Mouse (Mus musculus) hindlimb bud, embryonic 11.5 days (tissue): ENCODE data around the gene L3mbtl1.

Experiments used
- DNase-seq: peaks from one replicate; pipeline ENCODE4 v3.0.0-alpha.2; 2012; ENCODE audit warnings: low read depth, low spot score; ENCODE audit errors: extremely low spot score

The L3mbtl1 gene

DNA sequence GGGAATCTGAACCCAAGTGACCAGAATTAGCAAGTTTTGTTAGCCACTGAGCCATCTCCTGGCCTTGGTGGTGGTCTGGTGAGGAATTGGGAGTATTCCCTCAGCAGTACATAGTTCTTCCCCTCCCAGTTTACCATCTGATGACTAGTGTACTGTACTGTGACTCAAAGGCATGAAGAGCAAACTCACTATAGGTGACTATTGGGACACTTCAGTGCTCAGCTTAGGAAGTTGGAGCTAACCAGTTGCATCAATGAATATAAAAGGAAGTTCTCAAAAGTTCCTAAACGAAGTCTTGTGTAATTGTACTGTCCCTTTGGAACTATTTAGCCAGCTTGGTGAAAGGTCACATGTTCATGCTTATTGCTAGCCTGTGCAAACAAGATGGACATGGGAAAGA is 3.7 kb upstream of the L3mbtl1 start:
- DNase-seq: no peak

DNA sequence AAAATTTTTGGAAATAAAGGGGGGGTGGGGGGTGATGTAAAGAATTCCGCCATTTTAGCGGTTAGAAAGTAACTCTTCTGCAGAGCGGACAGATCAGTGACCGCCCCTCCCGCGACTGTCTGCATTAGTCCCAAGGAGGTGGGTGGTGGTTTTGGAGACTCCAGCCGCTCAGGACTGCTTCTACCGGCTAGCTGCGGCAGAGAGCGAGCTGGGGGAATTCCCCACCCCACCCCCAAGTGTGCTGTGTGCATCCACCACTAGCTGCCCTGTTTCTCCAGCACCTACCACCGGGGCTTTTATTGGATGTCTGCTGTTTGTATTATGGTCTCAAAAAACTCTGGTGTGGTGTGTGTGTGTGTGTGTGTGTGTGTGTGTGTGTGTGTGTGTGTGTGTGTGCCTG is 659 bp downstream of the L3mbtl1 start:
- DNase-seq: no peak

DNA sequence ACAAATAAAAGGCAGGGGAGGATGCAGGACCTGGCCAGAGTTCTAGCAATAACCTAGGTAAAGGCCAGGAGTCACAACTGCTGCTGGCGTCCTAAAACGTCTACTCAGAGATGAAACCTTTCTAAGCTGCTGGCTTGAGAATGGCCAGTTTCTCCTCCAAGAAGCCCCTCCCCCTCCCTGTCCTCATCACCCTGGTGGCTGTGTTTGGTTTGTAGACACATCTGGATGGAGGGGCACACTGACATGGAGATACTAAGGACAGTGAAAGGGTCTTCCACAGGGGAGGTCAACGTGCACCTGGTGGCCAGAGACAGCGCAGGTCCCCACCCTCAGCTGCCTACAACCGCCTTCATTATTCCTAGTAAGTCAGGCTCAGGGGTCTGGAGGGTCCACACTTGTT is 3.7 kb downstream of the L3mbtl1 start:
- no peak for DNase-seq

DNA sequence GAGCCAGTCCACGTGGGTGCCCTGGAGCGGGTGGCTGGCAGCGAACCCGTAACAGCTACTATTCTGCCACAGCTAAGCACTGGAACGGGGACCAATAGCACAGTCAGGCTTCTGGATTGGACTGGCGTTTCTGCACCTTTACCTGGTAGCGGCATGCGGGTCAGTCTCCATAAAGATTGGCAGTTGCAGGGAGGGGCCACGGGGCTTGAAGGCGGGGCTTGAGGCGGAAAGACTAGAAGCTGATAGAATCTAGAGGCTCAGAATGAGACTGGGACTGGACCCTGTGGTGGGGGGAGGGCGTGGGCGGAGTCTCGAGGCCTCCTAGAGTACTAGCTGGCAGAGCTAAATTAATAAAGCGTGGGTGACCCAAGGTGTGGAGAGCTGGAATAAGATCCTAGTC is 4.5 kb downstream of the L3mbtl1 start:
- DNase-seq: no peak

DNA sequence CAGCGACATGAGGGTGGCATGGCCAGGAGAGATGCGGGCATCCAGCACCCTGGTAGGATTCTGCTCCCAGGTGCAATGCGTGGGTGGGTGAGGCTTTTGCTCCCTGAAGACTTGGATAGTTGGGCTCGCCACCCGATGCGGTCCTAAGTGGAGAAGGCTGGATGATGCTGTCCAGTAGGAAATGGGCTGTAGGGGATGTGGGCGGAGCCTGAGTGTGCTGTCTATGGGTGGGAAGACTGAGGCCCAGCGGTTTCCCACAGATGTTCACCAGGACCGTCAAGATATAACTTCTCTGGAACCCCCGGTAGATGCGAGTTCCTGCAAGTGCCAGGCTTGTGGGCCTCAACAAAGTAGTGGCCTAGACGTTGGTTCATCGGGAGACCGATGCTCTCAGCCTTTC is 4.9 kb downstream of the L3mbtl1 start:
- no peak for DNase-seq

DNA sequence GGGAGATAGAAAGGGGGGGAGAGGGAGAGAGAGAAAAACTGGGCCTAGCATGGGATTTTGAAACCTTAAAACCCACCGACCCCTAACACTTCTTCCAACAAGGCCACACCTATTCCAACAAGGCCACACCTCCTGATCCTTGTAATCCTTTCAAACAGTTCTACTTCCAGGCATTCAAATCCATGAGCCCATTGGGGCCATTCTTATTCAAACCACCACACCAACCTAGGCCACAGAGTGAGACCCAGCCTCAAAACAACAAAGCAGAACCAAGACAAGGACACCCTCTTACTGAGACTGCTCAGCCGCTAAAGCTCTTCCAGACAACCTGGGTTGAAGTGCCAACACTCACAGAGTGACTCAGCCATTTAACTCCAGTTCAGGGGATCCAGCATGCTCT is 7.5 kb downstream of the L3mbtl1 start:
- no peak for DNase-seq

DNA sequence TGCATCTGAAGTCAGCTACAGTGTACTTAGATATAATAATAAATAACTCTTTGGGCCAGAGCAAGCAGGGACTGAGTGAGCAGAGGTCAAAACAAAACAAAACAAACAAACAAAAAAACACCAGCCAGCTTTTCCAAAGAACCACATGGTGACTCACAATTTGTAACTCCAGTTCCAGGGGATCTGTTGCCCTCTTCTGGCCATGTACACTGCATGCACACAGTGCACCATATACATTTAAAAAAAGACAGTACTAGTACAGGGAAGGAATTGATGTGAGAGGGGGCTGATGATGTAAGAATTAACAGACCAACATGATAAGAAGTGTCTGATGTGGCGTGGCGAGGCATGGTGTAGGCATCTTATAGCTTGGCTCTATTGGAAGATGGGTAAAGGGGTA is 13.6 kb downstream of the L3mbtl1 start:
- DNase-seq: no peak

DNA sequence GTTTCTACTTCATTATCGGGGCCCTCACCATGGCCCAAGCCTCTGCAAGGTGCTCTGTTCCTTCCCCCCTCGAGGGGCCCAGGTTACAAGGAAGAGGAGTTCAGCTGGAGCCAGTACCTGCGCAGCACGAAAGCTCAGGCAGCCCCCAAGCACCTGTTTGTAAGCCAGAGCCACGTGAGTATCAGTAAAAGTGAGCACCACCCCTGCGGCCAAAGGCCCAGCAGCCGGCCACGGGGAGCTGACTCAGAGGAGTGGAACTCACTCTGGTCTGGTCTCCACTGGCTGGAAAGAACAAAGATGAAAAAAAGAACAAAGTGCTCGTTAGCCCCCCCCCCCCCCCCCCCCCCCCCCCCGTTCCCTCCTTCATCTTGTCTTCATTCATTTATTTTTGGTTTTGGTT is 18.0 kb downstream of the L3mbtl1 start:
- DNase-seq: no peak

DNA sequence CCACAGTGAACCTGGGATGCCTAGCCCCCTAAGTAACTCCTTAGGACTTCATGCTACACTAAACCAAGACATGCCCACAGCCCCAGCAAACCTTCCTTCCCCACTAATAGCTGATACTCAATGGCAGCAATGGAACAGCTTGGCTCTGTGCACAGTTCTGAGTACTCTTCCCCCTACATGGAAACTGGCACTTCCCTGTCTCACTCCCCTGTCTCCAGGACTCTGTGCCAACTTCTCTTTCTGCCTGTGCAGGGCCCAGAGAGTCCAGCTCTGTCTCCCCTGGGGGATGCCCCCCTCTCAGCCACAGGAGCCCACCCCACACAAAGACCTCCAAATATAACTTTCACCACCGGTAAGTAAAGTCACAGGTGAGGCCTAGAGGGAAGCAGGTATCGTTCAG is 23.5 kb downstream of the L3mbtl1 start:
- no peak for DNase-seq

DNA sequence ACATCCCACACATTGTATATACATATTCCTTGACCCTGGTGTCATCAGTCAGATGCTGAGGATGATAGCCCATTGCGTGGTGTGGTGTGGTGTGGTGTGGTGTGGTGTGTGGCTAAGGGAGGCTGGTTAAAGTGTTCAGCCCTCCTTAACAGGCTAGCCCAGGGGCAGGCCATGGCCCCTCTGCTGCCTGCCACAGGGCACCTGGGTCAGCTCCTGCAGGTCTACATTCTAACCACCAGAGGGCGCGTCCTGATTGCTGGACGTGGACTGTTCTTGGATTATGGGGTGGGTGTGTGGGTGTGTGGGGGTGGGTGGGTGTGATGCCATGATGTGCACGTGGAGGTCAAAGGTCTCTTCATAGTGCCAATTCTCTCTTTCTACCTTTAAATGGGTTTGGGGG is 25.1 kb downstream of the L3mbtl1 start:
- DNase-seq: no peak

DNA sequence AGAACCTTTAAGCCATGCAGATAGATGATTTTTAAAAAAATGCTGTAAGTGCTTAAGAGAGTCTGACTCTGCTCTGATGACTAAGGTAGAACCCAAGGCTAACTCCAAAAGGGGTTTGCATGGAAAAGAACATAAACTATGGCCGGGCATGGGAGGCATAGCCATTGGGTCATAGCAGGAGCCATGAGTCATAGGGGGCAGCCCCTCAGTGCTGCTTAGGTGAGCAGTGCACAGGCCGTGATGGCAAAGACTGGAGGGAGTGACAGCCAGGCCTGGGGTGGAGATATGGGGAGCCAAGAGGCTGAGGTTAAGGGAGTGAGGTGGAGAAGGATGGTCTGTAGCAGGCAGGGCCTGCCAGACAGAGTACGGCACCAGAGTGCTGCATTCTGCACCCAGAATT is 25.8 kb downstream of the L3mbtl1 start:
- no peak for DNase-seq

DNA sequence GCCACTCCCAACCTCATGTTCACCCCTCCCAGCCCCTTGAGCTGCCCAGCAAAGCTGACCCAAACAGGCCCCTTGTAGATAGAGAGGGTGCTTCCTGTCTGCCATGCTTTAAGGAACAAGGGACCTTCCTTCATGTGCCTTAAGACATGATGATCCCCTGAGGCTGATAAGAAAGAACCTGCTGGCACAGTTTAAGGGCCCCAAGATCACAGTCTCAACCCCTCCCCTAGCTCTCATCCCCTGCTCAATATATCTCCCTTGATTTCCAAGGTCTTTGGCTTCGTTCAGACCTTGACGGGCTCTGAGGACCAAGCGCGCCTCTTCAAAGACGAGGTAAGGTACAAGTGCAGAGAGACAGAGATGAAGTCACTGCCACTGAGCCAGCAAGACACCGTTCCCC is 27.6 kb downstream of the L3mbtl1 start:
- no peak for DNase-seq

DNA sequence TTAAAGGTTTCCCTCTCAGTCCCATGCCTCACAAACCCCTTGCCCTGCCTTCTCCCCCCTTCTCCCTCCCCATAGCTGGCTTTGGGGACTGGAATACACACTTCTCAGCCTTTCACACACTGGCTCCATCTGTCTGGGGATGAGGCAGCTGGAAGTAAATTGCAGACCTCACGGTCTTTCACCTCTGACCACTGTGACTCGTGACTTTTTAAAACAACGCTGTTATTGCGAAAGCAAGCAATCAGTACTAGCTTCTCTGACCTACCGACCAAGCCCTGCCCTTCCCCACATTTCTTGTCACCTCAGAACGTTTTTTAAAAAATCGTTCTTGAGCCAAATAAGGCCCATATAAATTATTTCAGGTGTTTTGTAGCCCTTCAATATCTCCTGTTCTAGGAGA is 29.5 kb downstream of the L3mbtl1 start:
- DNase-seq: no peak

DNA sequence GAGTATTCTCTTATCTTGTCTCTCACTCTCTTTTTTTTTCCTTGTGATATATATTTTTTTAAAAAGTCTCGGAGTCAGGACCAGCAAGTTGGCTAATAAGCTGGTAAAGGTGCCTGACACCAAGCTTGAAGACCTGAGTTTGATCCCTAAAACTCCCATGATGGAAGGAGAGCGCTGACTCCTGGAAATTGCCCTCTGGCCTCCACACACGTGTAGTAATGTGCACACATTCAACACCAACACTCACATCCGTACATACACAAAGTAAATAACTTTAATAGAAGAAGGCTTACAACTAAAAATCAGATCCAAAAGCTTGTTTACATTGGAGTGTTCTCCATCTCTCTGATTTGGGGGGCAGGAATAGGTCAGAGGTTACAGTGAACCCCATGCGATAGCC is 29.9 kb downstream of the L3mbtl1 start:
- no peak for DNase-seq

DNA sequence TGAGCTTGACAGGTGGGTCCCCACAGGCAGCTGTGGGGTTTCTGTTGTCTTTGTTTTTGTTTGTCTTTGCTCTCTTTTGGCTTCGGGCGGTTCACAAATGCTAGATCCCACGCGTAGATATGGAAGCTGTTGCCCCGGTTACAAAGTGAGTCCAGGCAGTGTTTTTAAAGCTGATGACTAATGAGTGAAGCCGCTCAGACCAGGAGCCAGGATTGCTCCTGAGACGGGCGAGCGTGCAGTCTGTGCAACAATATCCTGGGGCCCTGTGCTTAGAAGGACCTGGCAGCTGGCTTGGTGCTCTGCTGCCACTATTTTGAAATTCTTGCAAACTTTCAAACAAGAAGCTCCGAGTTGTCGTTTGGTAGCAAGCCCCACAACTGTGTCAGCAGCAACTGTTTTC is 30.4 kb downstream of the L3mbtl1 start:
- no peak for DNase-seq

DNA sequence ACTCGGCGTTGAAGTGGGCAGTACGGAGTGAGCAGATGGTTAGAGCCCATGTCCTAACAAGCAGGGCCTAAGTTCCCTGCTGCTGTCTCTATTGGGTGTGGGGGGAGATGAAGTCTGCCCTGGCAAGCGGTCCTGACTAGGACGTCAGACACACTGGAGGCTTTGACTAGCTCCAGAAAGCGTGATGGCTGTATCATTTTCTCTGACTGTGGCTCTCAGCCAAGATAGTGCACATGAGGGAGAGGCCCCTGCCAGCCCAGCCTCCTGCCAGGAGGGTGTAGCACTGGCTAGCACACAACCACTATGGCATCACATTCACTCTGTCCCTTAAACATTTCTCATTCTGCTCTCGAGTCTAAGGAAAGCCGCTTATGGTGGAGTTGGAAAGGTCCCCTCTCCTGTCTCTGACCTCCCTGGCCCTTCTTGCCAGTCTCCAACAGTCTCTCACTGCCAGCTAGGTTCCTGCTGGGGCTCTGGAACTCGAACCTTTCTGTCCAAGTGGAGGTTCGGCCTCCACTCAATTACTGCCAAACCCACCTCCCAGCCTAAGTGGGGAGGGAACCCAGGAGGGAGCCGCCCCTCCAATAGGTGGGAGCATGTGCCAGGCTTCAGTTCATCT is 32.0 kb downstream of the L3mbtl1 start:
- no peak for DNase-seq

DNA sequence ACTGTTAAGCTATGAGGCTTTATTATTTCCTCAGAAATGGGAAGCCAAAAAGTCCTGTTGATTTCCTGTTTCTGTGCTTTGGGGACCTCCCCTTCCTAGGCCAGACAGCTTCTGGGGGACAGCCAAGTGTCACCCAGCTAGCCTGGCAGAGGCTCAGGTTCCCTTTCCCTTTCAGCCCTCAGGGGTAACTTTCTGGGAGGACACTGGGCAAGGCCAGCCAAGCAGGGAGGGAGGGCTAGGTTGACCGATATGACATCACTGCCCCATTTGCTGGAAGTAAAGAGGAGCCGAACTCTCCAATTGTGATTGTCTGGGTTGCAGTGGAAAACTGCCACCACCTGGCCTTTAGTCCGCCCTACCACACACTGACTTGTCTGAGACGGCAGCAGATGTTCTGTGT is 32.7 kb downstream of the L3mbtl1 start:
- DNase-seq: no peak

DNA sequence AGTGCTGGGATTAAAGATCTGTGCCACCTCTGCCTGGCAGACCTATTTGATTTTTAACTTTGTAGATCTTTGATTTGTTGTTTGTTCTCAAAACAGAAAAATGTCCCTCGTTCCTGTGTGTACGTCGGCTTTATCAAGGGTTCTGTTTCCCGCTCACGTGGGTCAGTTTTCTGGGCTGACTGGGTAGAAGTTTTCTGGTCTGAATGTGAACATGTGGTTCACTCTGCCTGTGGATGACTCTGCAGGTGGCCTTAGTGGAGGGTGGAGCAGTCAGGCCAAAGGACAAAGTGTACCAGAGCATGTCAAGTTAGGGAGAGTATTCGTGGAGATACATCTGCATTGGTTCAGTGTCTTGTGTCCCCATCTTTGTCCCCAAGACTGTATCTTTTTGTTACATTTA is 41.1 kb downstream of the L3mbtl1 start:
- no peak for DNase-seq

DNA sequence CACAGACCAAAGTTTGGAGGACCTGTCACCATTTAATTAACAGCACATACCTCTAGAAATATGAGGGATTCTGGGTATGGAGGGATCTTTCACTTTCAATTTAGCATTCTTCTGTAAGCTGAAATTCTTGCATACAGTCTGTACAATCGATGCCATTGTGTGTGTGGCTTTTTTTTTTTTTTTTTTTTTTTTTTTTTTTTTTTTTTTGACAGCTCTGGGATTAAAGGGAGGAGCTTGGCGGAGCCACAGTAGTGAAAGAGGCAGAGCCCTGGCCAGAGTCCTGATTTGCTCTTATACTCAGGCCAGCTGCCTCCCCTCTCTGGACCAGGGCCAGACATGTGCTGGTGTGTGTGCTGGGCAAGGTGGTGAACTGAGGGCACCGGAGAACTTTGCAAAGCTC is 42.7 kb downstream of the L3mbtl1 start:
- DNase-seq: no peak

DNA sequence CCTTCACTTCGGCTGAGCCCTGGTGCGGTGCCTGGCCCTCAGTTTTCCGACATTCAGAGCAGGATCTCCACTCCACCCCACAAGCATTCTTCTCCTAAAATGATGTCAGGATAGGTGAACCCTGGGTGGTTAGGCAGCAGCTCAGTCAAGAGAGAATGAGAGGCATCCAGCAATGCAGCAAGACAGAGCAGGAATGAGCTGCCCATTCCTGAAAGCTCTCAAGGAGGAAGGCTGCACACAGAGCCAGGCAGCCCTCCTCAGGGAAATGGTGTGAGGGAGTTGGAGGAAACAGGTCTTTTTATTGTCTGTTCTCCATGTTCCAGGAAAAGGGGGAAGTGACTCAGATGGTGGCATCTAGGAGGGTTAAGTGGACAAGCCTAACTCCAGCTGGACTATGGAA is 43.5 kb downstream of the L3mbtl1 start:
- no peak for DNase-seq

DNA sequence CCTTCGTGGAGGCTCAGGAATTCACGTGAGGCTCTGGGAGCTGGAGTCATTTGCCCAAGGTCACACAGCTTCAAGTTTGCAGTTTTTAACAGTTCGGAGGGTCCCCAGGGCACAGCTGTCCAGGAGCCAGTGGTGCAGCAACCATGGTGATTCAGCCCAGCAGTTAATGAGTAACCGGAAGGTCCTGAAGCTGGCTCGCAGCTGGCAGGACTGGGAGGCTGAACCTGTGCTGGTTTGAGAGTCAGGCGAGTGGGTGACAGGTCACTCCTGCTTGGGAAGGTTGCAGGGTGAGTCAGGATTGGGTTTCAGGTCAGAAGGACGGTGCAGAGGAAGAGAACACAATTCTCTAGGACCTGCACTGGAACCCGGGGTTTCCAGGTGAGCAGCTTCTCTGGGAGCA is 43.9 kb downstream of the L3mbtl1 start, which contains the start of gene Sgk2:
Sgk2 (plus strand) TSS at position 113 of the 400 bp plus-strand sequence.
- no peak for DNase-seq

DNA sequence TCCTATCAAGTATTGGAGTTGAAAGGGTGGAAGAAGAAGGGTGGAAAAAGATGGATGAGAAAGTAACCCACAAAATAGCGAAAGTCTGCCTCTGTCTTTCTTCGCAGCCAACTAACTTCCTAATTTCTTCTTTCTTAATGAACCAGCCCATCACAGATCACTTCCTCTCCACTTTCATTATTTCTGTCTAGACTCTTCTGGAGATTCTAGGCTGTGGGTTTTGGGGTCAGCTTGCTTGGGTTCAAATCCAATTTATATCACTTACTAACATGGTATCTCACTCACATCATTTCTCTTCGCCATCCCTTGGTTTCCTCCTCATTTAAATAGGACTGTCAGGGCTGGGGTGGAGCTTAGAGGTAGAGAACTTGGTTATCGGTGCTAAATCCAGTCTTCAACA is 45.0 kb downstream of the L3mbtl1 start:
- no peak for DNase-seq

DNA sequence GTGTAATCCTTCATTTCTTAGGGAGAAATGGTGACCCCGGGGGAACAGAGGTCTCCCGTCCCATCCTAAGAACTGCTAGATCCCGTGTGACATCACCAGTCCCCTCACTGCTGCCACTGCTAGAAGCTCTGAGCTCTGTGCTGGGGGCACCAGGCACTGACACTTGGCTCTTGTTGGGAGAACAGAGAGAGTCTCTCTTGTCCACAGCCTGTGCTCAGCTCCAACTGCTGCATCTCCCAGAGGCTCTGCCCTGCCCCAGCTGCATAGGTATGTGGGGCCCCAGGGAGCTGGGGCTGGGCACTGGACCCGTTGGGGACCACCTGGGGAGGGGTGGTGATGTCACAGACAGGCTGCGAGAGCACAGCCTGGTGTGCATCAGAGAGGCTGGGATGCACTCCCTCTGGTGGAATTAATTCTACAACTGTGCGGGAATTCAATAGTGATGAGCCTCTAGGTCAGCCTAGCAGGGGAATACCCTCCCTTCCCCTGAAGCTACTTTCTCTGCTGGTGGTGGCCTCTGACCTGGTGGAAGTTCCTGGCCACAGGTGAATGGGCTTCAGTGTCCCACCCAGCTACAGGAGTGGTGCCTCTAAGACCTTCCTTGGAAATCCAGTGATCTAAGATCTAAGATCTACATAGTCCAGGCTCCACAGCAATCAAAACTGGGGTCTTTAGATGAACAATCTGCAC is 48.3 kb downstream of the L3mbtl1 start:
- no peak for DNase-seq
